Mouse (Mus musculus) forebrain, postnatal 0 days (tissue): ENCODE data around the gene Zfp882. TPM values are rescaled to one million over a fixed set of nuclear protein-coding genes. Genes with fewer than 3 reads are reported as not detected.
"Not testable (repeated sequence)": the region's sequence is repeated elsewhere in the genome, so short reads cannot be mapped to it uniquely, and the experiment has no call there.

Experiments used
- ATAC-seq: fragments of 200-750 bp; cut with Nextera tagmentation; 2 replicates; pipeline ENCODE4 v1.8.0; 2017; ENCODE audit warnings: mild to moderate bottlenecking, moderate library complexity
- DNase-seq: peaks from one replicate; pipeline ENCODE4 v3.0.0-alpha.2; 2015
- H3K27ac ChIP-seq: fragments of 300-500 bp; sonication (generic); 2 replicates; pipeline ENCODE4 v1.5.1; 2014; ENCODE audit warnings: low read depth, mild to moderate bottlenecking, antibody characterized with exemption, low read length, moderate library complexity, mixed read lengths
- H3K27me3 ChIP-seq: fragments of 300-500 bp; sonication (generic); 2 replicates; pipeline ENCODE4 v1.6.1; 2014; ENCODE audit warnings: mild to moderate bottlenecking, low read length, mixed read lengths; ENCODE audit not compliant: insufficient read depth
- H3K36me3 ChIP-seq: fragments of 300-500 bp; sonication (generic); 2 replicates; pipeline ENCODE4 v1.6.1; 2014; ENCODE audit warnings: mild to moderate bottlenecking, moderate library complexity; ENCODE audit not compliant: insufficient read depth
- H3K4me1 ChIP-seq: fragments of 300-500 bp; sonication (generic); 2 replicates; pipeline ENCODE4 v1.6.1; 2014; ENCODE audit warnings: antibody characterized with exemption; ENCODE audit not compliant: insufficient read depth
- H3K4me2 ChIP-seq: fragments of 300-500 bp; sonication (generic); 2 replicates; pipeline ENCODE4 v1.6.1; 2014; ENCODE audit warnings: low read depth, mild to moderate bottlenecking, moderate library complexity
- H3K4me3 ChIP-seq: fragments of 300-500 bp; sonication (generic); 2 replicates; pipeline ENCODE4 v1.5.1; 2014; ENCODE audit warnings: low read depth, low read length, mixed read lengths
- H3K9ac ChIP-seq: fragments of 300-500 bp; sonication (generic); 2 replicates; pipeline ENCODE4 v1.6.1; 2014; ENCODE audit warnings: mild to moderate bottlenecking
- H3K9me3 ChIP-seq: fragments of 300-500 bp; sonication (generic); 2 replicates; pipeline ENCODE4 v1.6.1; 2016; ENCODE audit warnings: low read length
- CTCF ChIP-seq: sonication (generic); IDR thresholded peaks from 2 replicates; pipeline ENCODE4 v1.5.1; 2016; ENCODE audit warnings: antibody characterized with exemption, control low read depth, low read depth
- WGBS: fragments of 180-500 bp; shearing (Covaris S2); extraction: QIAGEN DNeasy Blood & Tissue Kit; methylation state at CpG from one replicate; pipeline ENCODE4 v1.1.7; 2014; 5-methylcytosine and 5-hydroxymethylcytosine counted together
- polyA plus RNA-seq: library from polyadenylated mRNA; unstranded; fragments of >200 nt; fragmentation: Nextera tagmentation; extraction: Ambion mirVana; gene quantifications from 2 replicates; pipeline ENCODE4 v1.2.1, GENCODE M21; 2015
- total RNA-seq: library from RNA; depleted of rRNA; stranded (reverse); fragments of >200 nt; gene quantifications from 2 replicates; pipeline ENCODE4 v1.2.3, GENCODE M21; 2014

Zfp882 gene
- total and polyA plus RNA-seq, 2 experiments from 2014 or later: 7.8 to 18.5 TPM

DNA sequence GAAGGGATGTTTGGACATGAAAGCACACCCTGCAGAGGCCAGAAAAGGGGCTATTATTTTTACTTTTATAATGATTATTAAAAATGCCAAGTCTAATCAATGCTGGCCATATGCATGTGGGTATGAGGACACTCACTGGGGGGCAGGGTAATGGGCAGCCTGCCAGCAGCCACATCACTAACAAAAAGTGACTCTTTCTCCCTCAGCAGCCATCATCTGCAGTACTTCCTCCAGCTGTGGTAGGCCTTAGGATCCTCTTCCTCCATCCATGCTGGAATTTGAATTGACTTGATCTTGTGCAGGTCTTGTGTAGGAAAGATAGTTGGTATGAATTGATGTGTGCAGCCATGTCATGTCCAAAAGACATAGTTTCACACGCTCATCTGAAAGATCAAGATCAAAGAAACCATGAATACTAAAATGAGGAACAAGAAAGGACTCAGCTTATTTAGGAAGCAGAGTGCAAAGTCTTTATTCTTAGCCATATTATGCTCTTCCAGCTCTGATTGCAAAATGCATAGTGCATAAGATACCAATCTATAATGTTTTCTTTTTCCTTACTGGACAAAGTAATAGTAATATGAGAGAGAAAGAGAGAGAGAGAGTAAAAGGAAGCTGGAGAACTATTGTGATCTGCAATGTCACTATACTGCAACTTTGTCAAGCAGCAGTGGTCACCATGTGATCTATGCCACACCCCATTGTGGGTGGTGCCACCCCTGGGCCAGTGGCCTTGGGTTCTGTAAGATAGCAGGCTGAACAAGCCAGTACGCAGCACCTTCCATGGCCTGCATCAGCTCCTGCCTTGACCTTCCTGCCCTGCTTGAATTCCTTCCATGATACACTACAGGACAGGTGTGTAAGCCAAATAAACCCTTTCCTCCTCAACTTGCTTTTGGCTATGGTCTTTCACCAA, 32.1 kb downstream of the Zfp882 start:
- H3K9me3 ChIP-seq: no peaks in the 10 kb centered on the region
- no peak for ATAC-seq
- TF ChIP-seq CTCF: no peak
- 76% methylated on average over 2 of the region's 2 CpGs for WGBS
- H3K36me3 ChIP-seq: no peaks in the 10 kb centered on the region
- H3K4me3 ChIP-seq: no peak overlapping the region
- H3K4me2 ChIP-seq: no peak overlapping the region
- H3K27me3 ChIP-seq: no peaks in the 10 kb centered on the region; the same call in 1 of the 2 replicates
- no peaks in the 10 kb centered on the region for H3K4me1 ChIP-seq
- DNase-seq: no peak
- no peak overlapping the region for H3K9ac ChIP-seq
- H3K27ac ChIP-seq: no peak overlapping the region

GRCm38 (mm10) chr8:71941776-71942175, 33.4 kb downstream of the Zfp882 start:
- Histone ChIP-seq H3K9me3 (no peaks in the 10 kb centered on the region), H3K36me3 (no peaks in the 10 kb centered on the region), H3K9ac (no peak overlapping the region), H3K4me2 (no peak overlapping the region), H3K27ac (no peak overlapping the region), H3K4me3 (no peak overlapping the region), H3K27me3 (no peaks in the 10 kb centered on the region; the same call in 1 of the 2 replicates), H3K4me1 (no peaks in the 10 kb centered on the region)
- no peak for DNase-seq
- WGBS: 76% methylated on average over 1 of the region's 1 CpGs
- ATAC-seq: no peak
- no peak for TF ChIP-seq CTCF

GRCm38 (mm10) chr8:71948624-71949023, 40.2 kb downstream of the Zfp882 start:
- Histone ChIP-seq H3K4me2 (no peak overlapping the region), H3K9me3 (no peaks in the 10 kb centered on the region), H3K36me3 (no peaks in the 10 kb centered on the region), H3K9ac (no peak overlapping the region), H3K4me1 (peaks cover 5% of the 10 kb centered on the region), H3K27me3 (no peaks in the 10 kb centered on the region), H3K4me3 (no peak overlapping the region), H3K27ac (no peak overlapping the region)
- DNase-seq: no peak
- WGBS: 92% methylated on average over 5 of the region's 5 CpGs
- ATAC-seq: no peak
- no peak for TF ChIP-seq CTCF

- H3K4me2 ChIP-seq: peak within 1 kb of the TSS; percentile 60
- 4% methylated on average over 34 of the region's 34 CpGs for WGBS
- peaks cover 4% of the 10 kb centered on the region; the same call in 1 of the 2 replicates for H3K9me3 ChIP-seq
- peak within 1 kb of the TSS; percentile 83 for H3K27ac ChIP-seq
- H3K9ac ChIP-seq: peak within 1 kb of the TSS; percentile 70
- no peaks in the 10 kb centered on the region for H3K27me3 ChIP-seq
- TF ChIP-seq CTCF: no peak
- peaks cover 5% of the 10 kb centered on the region for H3K4me1 ChIP-seq
- no peaks in the 10 kb centered on the region for H3K36me3 ChIP-seq
- H3K4me3 ChIP-seq: peak within 1 kb of the TSS; percentile 69
- DNase-seq: peak; percentile 99
- peak; percentile 100 for ATAC-seq
Observed at GRCm38 (mm10) chr8:71950482-71951221, 42.2 kb downstream of the Zfp882 start, which contains the start of gene Zfp961. TSS of gene Zfp961 (plus strand) at chr8:71951038.

- Histone ChIP-seq H3K9ac (peak overlapping the region; percentile 70; the same call in 1 of the 2 replicates), H3K36me3 (no peaks in the 10 kb centered on the region), H3K9me3 (peaks cover 4% of the 10 kb centered on the region; the same call in 1 of the 2 replicates), H3K4me1 (peaks cover 5% of the 10 kb centered on the region), H3K4me2 (peak overlapping the region; percentile 60), H3K27ac (no peak overlapping the region), H3K4me3 (peak overlapping the region; percentile 69), H3K27me3 (no peaks in the 10 kb centered on the region)
- DNase-seq (peak; percentile 13), ATAC-seq (no peak)
- no peak for TF ChIP-seq CTCF
- WGBS: 31% methylated on average over 13 of the region's 14 CpGs
Observed at GRCm38 (mm10) chr8:71951436-71952161, 43.2 kb downstream of the Zfp882 start.

- H3K4me2 ChIP-seq: no peak overlapping the region
- H3K27ac ChIP-seq: no peak overlapping the region
- no peak overlapping the region for H3K9ac ChIP-seq
- WGBS: 97% methylated on average over 1 of the region's 1 CpGs
- no peaks in the 10 kb centered on the region for H3K36me3 ChIP-seq
- no peak for ATAC-seq
- TF ChIP-seq CTCF: no peak
- H3K27me3 ChIP-seq: no peaks in the 10 kb centered on the region
- DNase-seq: no peak
- H3K4me1 ChIP-seq: peaks cover 5% of the 10 kb centered on the region
- H3K9me3 ChIP-seq: peaks cover 4% of the 10 kb centered on the region; the same call in 1 of the 2 replicates
- H3K4me3 ChIP-seq: no peak overlapping the region
Observed at GRCm38 (mm10) chr8:71952489-71952888, 44.1 kb downstream of the Zfp882 start.

GRCm38 (mm10) chr8:71952961-71953700, 44.7 kb downstream of the Zfp882 start:
- H3K27ac ChIP-seq, H3K9me3 ChIP-seq, H3K4me3 ChIP-seq, H3K4me2 ChIP-seq, ATAC-seq, DNase-seq, H3K4me1 ChIP-seq, H3K36me3 ChIP-seq, H3K27me3 ChIP-seq, H3K9ac ChIP-seq: not testable (repeated sequence)
- 98% methylated on average over 16 of the region's 16 CpGs for WGBS
